Mouse (Mus musculus): Measurements from ENCODE around the gene Mrps18a. TPM values are rescaled to one million over a fixed set of nuclear protein-coding genes. Genes with fewer than 3 reads are reported as not detected.
A peak's percentile ranks its signal among the peaks of the same experiment; 100 is the strongest.

Gene Mrps18a
- polyA plus RNA-seq, 1 experiment from 2014 or later: 130 TPM

GRCm38 (mm10) chr17:46079037-46079436 is 31.7 kb upstream of the Mrps18a start:
- Histone ChIP-seq H3K27ac (no peak overlapping the region), H3K4me3 (no peak overlapping the region), H3K4me1 (peaks cover 22% of the 10 kb centered on the region), H3K4me2 (replicated peaks) (no peak overlapping the region), H3K36me3 (no peaks in the 10 kb centered on the region), H3K9me3 (replicated peaks) (0 out of 2 replicates have a peak, but pooled peaks cover 3% of the 10 kb centered on the region), H3K9ac (no peak overlapping the region), H3K27me3 (no peaks in the 10 kb centered on the region)
- WGBS: 65% methylated on average over 2 of the region's 2 CpGs
- no peak for ATAC-seq (ENCODE audit: low FRiP score)

DNA sequence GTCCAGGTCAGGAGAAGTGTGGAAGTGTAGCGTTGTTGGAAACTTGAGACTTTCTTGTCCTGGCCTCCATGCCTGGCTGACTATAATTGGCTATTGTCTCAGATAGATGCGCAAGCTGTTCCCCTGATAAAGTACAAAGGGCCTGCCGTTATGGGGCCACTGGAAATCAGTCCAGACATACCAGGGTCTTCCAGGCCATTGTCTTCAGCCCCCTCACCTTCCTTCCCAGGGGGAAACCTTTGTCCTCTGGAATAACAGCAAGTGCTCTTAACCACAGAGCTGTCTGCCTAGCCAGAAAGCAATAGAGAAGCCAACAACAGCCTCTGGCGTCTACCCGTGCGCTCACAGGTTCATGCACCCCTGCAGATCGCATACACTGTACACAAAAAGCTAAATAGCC is 30.4 kb upstream of the Mrps18a start:
- Histone ChIP-seq H3K9me3 (replicated peaks) (0 out of 2 replicates have a peak, but pooled peaks cover 3% of the 10 kb centered on the region), H3K4me3 (no peak overlapping the region), H3K9ac (no peak overlapping the region), H3K4me1 (peaks cover 34% of the 10 kb centered on the region), H3K4me2 (replicated peaks) (no peak overlapping the region), H3K36me3 (no peaks in the 10 kb centered on the region), H3K27ac (no peak overlapping the region), H3K27me3 (no peaks in the 10 kb centered on the region)
- no peak for ATAC-seq (ENCODE audit: low FRiP score)
- 36% methylated on average over 7 of the region's 7 CpGs for WGBS

GRCm38 (mm10) chr17:46081042-46081441 is 29.7 kb upstream of the Mrps18a start:
- H3K4me1 ChIP-seq: peaks cover 34% of the 10 kb centered on the region
- no peaks in the 10 kb centered on the region for H3K36me3 ChIP-seq
- no peak overlapping the region for H3K27ac ChIP-seq
- ATAC-seq (ENCODE audit: low FRiP score): no peak
- H3K9ac ChIP-seq: no peak overlapping the region
- 65% methylated on average over 5 of the region's 5 CpGs for WGBS
- H3K4me2 ChIP-seq (replicated peaks): no peak overlapping the region
- no peak overlapping the region for H3K4me3 ChIP-seq
- 0 out of 2 replicates have a peak, but pooled peaks cover 3% of the 10 kb centered on the region for H3K9me3 ChIP-seq (replicated peaks)
- H3K27me3 ChIP-seq: no peaks in the 10 kb centered on the region

- Histone ChIP-seq H3K9ac (no peak overlapping the region), H3K36me3 (no peaks in the 10 kb centered on the region), H3K4me1 (peaks cover 39% of the 10 kb centered on the region), H3K27me3 (no peaks in the 10 kb centered on the region), H3K4me2 (replicated peaks) (no peak overlapping the region), H3K9me3 (replicated peaks) (0 out of 2 replicates have a peak, but pooled peaks cover 3% of the 10 kb centered on the region), H3K4me3 (no peak overlapping the region), H3K27ac (no peak overlapping the region)
- WGBS: 73% methylated on average over 6 of the region's 7 CpGs
- ATAC-seq (ENCODE audit: low FRiP score): no peak
Measured at GRCm38 (mm10) chr17:46081657-46082056, 29.1 kb upstream of the Mrps18a start.

- Histone ChIP-seq H3K4me3 (no peak overlapping the region), H3K4me1 (peaks cover 40% of the 10 kb centered on the region), H3K27ac (peak overlapping the region; percentile 73; the same call in 1 of the 2 replicates), H3K4me2 (replicated peaks) (no peak overlapping the region), H3K36me3 (no peaks in the 10 kb centered on the region), H3K9me3 (replicated peaks) (0 out of 2 replicates have a peak, but pooled peaks cover 3% of the 10 kb centered on the region), H3K27me3 (no peaks in the 10 kb centered on the region), H3K9ac (no peak overlapping the region)
- WGBS: 85% methylated on average over 3 of the region's 3 CpGs
- ATAC-seq (ENCODE audit: low FRiP score): no peak
Measured at GRCm38 (mm10) chr17:46083381-46083780, 27.4 kb upstream of the Mrps18a start.

GRCm38 (mm10) chr17:46084091-46084501 is 26.7 kb upstream of the Mrps18a start:
- no peaks in the 10 kb centered on the region for H3K9me3 ChIP-seq (replicated peaks)
- H3K36me3 ChIP-seq: no peaks in the 10 kb centered on the region
- H3K27me3 ChIP-seq: no peaks in the 10 kb centered on the region
- H3K4me3 ChIP-seq: peak overlapping the region; percentile 11; the same call in 1 of the 2 replicates
- ATAC-seq (ENCODE audit: low FRiP score): peak; percentile 80
- H3K4me1 ChIP-seq: peaks cover 40% of the 10 kb centered on the region
- peak overlapping the region; percentile 73 for H3K27ac ChIP-seq
- WGBS: 16% methylated on average over 10 of the region's 10 CpGs
- peak overlapping the region; percentile 41 for H3K4me2 ChIP-seq (replicated peaks)
- H3K9ac ChIP-seq: 0 out of 2 replicates have a peak overlapping the region, but pooled peaks have one; percentile 4

DNA sequence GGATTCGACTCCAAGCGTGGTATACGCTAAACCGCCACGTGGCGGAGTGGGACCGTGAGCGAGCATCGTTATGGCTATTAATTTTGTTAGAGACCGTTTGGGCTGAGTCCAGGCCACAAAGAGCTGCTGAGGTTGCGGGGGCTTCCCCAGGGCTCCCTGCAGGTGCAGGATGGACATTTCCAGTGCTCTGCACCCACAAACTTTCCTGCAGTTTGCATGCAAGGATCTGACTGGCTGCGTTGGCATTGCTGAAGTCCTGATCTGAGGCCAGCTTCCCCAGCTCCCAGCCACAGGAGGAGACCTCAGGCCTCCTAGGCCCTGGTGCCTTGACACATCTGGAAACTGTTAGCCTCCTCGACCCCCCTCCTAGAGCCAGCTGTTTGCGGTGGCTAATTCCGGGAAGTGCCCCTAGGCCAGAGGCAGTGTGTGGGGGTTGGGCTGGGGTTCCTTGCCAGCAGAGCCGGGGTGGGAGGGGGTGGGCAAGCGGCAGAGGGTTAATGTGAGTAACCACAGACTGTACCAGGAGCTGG is 24.4 kb upstream of the Mrps18a start:
- Histone ChIP-seq H3K27me3 (no peaks in the 10 kb centered on the region), H3K9ac (no peak overlapping the region), H3K36me3 (no peaks in the 10 kb centered on the region), H3K9me3 (replicated peaks) (no peaks in the 10 kb centered on the region), H3K4me3 (no peak overlapping the region), H3K4me1 (peaks cover 31% of the 10 kb centered on the region), H3K27ac (no peak overlapping the region), H3K4me2 (replicated peaks) (no peak overlapping the region)
- ATAC-seq (ENCODE audit: low FRiP score): no peak
- 61% methylated on average over 17 of the region's 17 CpGs for WGBS

GRCm38 (mm10) chr17:46091351-46091750 is 19.4 kb upstream of the Mrps18a start:
- Histone ChIP-seq H3K27ac (no peak overlapping the region), H3K4me3 (no peak overlapping the region), H3K9ac (no peak overlapping the region), H3K4me2 (replicated peaks) (no peak overlapping the region), H3K36me3 (no peaks in the 10 kb centered on the region), H3K4me1 (peaks cover 5% of the 10 kb centered on the region; the same call in 1 of the 2 replicates), H3K27me3 (no peaks in the 10 kb centered on the region), H3K9me3 (replicated peaks) (no peaks in the 10 kb centered on the region)
- no peak for ATAC-seq (ENCODE audit: low FRiP score)
- 64% methylated on average over 1 of the region's 1 CpGs for WGBS

- Histone ChIP-seq H3K4me3 (no peak overlapping the region), H3K4me1 (no peaks in the 10 kb centered on the region), H3K9me3 (replicated peaks) (no peaks in the 10 kb centered on the region), H3K9ac (no peak overlapping the region), H3K4me2 (replicated peaks) (no peak overlapping the region), H3K27ac (no peak overlapping the region), H3K36me3 (no peaks in the 10 kb centered on the region), H3K27me3 (no peaks in the 10 kb centered on the region)
- 72% methylated on average over 14 of the region's 14 CpGs for WGBS
- ATAC-seq (ENCODE audit: low FRiP score): no peak
Measured at GRCm38 (mm10) chr17:46091899-46092298, 18.9 kb upstream of the Mrps18a start.

DNA sequence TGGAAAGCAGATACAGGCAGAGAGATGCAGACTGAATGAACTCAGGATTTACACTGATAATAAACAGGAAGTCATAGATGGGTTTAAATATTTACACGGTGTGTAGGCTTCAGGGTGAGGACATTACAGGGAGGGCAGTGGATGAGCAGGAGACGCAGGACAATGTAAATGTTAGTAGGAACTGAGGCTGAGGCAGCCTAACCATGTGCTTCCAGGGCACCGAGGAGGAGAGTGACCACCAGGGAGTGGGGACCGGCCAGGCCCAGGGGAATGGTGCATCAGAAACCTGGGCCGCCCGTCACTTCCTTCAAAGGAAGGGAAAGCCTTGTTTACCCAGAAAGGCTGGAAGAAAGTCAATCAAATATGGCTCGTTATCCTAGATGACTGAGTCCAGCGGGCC is 12.3 kb upstream of the Mrps18a start:
- H3K27me3 ChIP-seq: no peaks in the 10 kb centered on the region
- H3K4me1 ChIP-seq: 0 out of 2 replicates have a peak, but pooled peaks cover 4% of the 10 kb centered on the region
- no peak overlapping the region for H3K9ac ChIP-seq
- no peak overlapping the region for H3K4me2 ChIP-seq (replicated peaks)
- no peak overlapping the region for H3K4me3 ChIP-seq
- 70% methylated on average over 8 of the region's 8 CpGs for WGBS
- no peaks in the 10 kb centered on the region for H3K9me3 ChIP-seq (replicated peaks)
- ATAC-seq (ENCODE audit: low FRiP score): no peak
- no peaks in the 10 kb centered on the region for H3K36me3 ChIP-seq
- H3K27ac ChIP-seq: no peak overlapping the region

GRCm38 (mm10) chr17:46101906-46102305 is 8.9 kb upstream of the Mrps18a start:
- WGBS: 68% methylated on average over 9 of the region's 9 CpGs
- ATAC-seq (ENCODE audit: low FRiP score): no peak

GRCm38 (mm10) chr17:46102608-46103159 is 8.1 kb upstream of the Mrps18a start:
- peaks cover 10% of the 10 kb centered on the region for H3K4me1 ChIP-seq
- H3K36me3 ChIP-seq: no peaks in the 10 kb centered on the region
- 49% methylated on average over 8 of the region's 8 CpGs for WGBS
- no peak overlapping the region for H3K4me2 ChIP-seq (replicated peaks)
- no peak overlapping the region for H3K4me3 ChIP-seq
- ATAC-seq (ENCODE audit: low FRiP score): no peak
- no peak overlapping the region for H3K9ac ChIP-seq
- peaks cover 3% of the 10 kb centered on the region; the same call in 1 of the 2 replicates for H3K27me3 ChIP-seq
- no peak overlapping the region for H3K27ac ChIP-seq
- H3K9me3 ChIP-seq (replicated peaks): no peaks in the 10 kb centered on the region

More at GRCm38 (mm10) chr17:46101906-46102305, 8.9 kb upstream of the Mrps18a start:
- Histone ChIP-seq H3K4me3 (no peak overlapping the region), H3K36me3 (no peaks in the 10 kb centered on the region), H3K27me3 (peaks cover 3% of the 10 kb centered on the region; the same call in 1 of the 2 replicates), H3K9me3 (replicated peaks) (no peaks in the 10 kb centered on the region), H3K9ac (no peak overlapping the region), H3K4me2 (replicated peaks) (no peak overlapping the region), H3K27ac (no peak overlapping the region), H3K4me1 (peaks cover 10% of the 10 kb centered on the region)

- no peak overlapping the region; the same call in 1 of the 2 replicates for H3K27ac ChIP-seq
- peak overlapping the region; percentile 35; the same call in 1 of the 2 replicates for H3K9ac ChIP-seq
- no peaks in the 10 kb centered on the region for H3K9me3 ChIP-seq (replicated peaks)
- H3K4me2 ChIP-seq (replicated peaks): peak overlapping the region; percentile 11; the same call in 1 of the 2 replicates
- peaks cover 7% of the 10 kb centered on the region; the same call in 1 of the 2 replicates for H3K27me3 ChIP-seq
- no peak overlapping the region for H3K4me3 ChIP-seq
- H3K36me3 ChIP-seq: no peaks in the 10 kb centered on the region
- ATAC-seq (ENCODE audit: low FRiP score): no peak
- H3K4me1 ChIP-seq: peaks cover 10% of the 10 kb centered on the region
- 31% methylated on average over 12 of the region's 12 CpGs for WGBS
Measured at GRCm38 (mm10) chr17:46104487-46104886, 6.3 kb upstream of the Mrps18a start.
